Mouse (Mus musculus): ENCODE data around the gene Prl8a6.

DNA sequence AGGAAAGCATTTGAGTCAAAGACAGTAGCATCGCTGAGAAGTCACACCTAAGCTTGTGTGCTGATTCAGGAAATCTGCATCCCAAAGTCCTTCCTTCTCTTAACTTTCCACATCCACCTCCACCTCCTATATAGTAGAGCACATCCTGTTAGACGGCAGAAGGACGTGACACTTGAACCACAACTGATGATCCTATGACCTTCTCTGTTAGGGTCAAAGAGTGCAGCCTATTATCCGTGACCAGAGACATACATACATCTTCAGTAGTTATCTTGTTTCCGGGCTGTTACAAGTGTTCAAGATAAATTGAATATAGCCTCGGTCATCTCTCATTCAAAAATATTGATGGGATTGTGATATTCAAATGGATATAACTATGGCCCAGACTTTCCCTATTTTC is 47.7 kb downstream of the Prl8a6 start, which contains the start of gene Prl2b1:
- no peak for TF ChIP-seq CTCF (IDR thresholded peaks at IDR 0.05 in 2 of 3, conservative IDR thresholded peaks at IDR 0.05 in 1 of 3; ENCODE audit: control insufficient read depth in 1 of 3, insufficient read depth in 1 of 3, low read depth in 2 of 3, low read length in 3 of 3, poor library complexity in 1 of 3, severe bottlenecking in 1 of 3)
- no peak for TF ChIP-seq ZNF384 (IDR thresholded peaks at IDR 0.05; ENCODE audit: low read depth, low read length)
